Mouse (Mus musculus) liver, adult 2 months (tissue): Measurements from ENCODE around the gene Muc1. TPM values are rescaled to one million over a fixed set of nuclear protein-coding genes. Genes with fewer than 3 reads are reported as not detected.

Experiments
- DNase-seq: peaks from one replicate; pipeline ENCODE4 v3.0.0-alpha.2; 2011; ENCODE audit warnings: low read depth, low spot score; ENCODE audit errors: extremely low read depth
- H3K27ac ChIP-seq: fragments of 200-500 bp; replicated peaks from 2 replicates; pipeline ENCODE4 v1.5.1; 2012; ENCODE audit warnings: low read depth, mild to moderate bottlenecking, control low read depth, inconsistent platforms, low read length; ENCODE audit not compliant: insufficient read depth
- H3K27me3 ChIP-seq: fragments of 200-500 bp; 2 replicates; pipeline ENCODE4 v1.6.1; 2012; ENCODE audit warnings: mild to moderate bottlenecking, moderate library complexity, low read length, inconsistent platforms; ENCODE audit not compliant: control insufficient read depth, insufficient read depth
- H3K36me3 ChIP-seq: fragments of 200-500 bp; 2 replicates; pipeline ENCODE4 v1.6.1; 2012; ENCODE audit warnings: low read length, inconsistent platforms; ENCODE audit not compliant: control insufficient read depth, insufficient read depth
- H3K4me1 ChIP-seq: fragments of 200-500 bp; 2 replicates; pipeline ENCODE4 v1.6.1; 2011; ENCODE audit warnings: low read length; ENCODE audit not compliant: control insufficient read depth, insufficient read depth
- H3K4me3 ChIP-seq: fragments of 200-500 bp; 2 replicates; pipeline ENCODE4 v1.5.1; 2011; ENCODE audit warnings: low read depth, mild to moderate bottlenecking, control low read depth, low read length, moderate library complexity; ENCODE audit not compliant: insufficient read depth
- H3K79me2 ChIP-seq: fragments of 200-500 bp; 2 replicates; pipeline ENCODE4 v1.6.1; 2012; ENCODE audit warnings: inconsistent platforms, mild to moderate bottlenecking, low read length, moderate library complexity; ENCODE audit not compliant: control insufficient read depth, insufficient read depth
- H3K9ac ChIP-seq: fragments of 200-500 bp; 2 replicates; pipeline ENCODE4 v1.6.1; 2012; ENCODE audit warnings: low read depth, mild to moderate bottlenecking, control low read depth, inconsistent platforms, low read length
- CTCF ChIP-seq: fragments of 200-500 bp; IDR thresholded peaks from 2 replicates; pipeline ENCODE4 v1.5.1; 2011; ENCODE audit warnings: low read depth, low read length, control low read depth
- POLR2A ChIP-seq: fragments of 200-500 bp; IDR thresholded peaks from 2 replicates; pipeline ENCODE4 v1.6.1; 2011; ENCODE audit warnings: low read length, control low read depth; ENCODE audit not compliant: insufficient read depth; ENCODE audit errors: extremely low read depth
- WGBS: fragments of 180-500 bp; shearing (Covaris S2); methylation state at CpG from one replicate; pipeline ENCODE4 v1.1.7; 2018; 5-methylcytosine and 5-hydroxymethylcytosine counted together
- polyA plus RNA-seq: library from polyadenylated mRNA; depleted of rRNA; stranded (reverse); fragments of >200 nt; gene quantifications from 2 replicates; pipeline ENCODE4 v1.2.3, GENCODE M21; 2012; rRNA removed
- total RNA-seq: library from RNA; depleted of rRNA; stranded (reverse); fragments of >200 nt; gene quantifications from 2 replicates; pipeline ENCODE4 v1.2.3, GENCODE M21; 2014; rRNA removed

Muc1 gene
- total and polyA plus RNA-seq, 2 experiments, result 1.3 to 1.7 TPM

DNA sequence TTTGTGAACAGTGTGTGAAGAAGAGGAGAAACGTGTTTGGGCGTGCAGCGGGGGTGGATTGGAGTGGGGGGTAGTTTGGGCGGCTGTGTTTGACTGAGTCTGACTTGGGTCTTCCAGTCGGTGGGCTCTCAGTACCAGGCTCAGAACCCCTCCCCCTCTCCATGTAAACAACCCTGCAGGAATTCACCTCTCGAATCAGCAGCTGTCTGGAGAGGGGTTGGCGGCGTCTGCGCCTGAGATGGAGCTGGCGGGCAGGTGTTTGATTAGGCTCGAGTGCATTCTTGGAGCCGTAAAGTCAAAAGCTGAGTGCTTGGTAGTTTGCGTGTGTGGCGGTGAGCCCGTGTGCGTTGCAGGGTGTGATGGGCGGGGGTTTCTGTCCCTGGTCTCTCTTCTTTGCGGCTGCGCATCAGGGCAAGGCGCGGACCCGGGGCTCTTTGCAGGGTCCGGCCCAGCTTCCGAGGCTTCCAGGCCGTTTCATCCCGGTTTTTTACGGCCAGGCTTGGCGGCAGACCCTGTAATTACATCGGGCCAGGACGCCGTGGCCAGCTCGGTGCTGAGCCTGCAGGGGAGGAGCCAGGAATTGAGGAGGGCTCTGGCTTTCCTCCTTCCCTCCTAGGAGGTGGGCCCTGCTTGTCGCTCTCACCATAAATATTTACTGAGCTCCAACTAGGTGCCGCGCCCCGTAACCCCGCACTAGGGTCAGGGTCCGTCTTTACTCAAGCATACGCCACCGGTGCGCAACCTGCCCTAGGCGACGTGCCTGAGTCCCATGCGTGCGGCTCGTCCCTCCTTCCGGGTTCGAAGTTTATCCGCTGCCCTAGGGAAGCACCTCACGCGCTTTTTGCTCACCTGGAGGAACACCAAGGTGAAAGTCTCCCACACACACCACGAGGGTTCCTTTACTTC lies 52.0 kb downstream of the Muc1 start, which contains the start of gene Efna1:
Gene Efna1, minus strand, starts transcription at position 537 of the 906 bp plus-strand sequence.
- TF ChIP-seq CTCF (no peak; the same call in 1 of the 2 replicates), POLR2A (peak; percentile 57; the same call in 1 of the 2 replicates)
- Histone ChIP-seq H3K27ac (peak within 1 kb of the TSS; percentile 93), H3K27me3 (no peaks in the 10 kb centered on the region)

DNA sequence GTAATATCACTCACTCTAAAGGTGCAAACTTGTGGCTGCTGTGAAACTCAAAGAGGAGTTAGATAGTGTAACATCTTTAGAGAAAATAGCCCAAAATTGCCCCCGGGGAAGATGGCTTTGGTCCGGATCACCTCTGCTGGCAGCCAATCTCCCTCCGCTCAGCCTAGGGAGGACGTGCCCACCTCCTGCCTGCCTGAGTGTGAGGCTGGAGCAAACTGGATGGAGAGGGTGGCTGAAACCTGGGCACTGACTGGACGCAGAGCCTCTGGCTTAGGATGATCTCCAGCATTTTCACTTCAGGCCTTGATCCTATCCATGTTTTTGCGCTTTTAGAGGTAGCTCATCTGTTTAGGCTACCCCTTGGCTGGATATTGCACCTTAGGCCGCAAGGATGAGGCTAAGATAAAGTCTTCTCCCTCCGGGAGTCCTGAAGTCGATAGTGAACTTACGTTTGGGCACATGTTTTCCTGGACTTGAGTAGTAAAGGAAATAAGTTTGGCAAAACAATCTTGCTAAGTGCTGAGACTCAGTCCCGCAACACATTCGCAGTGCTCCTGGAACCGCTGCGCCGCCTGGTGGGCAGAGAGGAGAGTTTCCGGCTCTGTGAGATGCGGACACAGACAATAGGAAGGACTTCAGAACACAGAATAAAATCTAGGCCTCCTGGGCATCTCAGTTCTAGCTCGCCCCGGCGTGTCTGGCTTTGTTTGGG lies 52.9 kb downstream of the Muc1 start:
- H3K27me3 ChIP-seq, result no peaks in the 10 kb centered on the region
- peak; percentile 77 for DNase-seq
- peaks cover 25% of the 10 kb centered on the region; the same call in 1 of the 2 replicates for H3K79me2 ChIP-seq
- H3K9ac ChIP-seq, result peak overlapping the region; percentile 66
- H3K36me3 ChIP-seq, result no peaks in the 10 kb centered on the region
- peak overlapping the region; percentile 33; the same call in 1 of the 2 replicates for H3K4me3 ChIP-seq
- H3K4me1 ChIP-seq, result peaks cover 16% of the 10 kb centered on the region
- TF ChIP-seq POLR2A (no peak), CTCF (peak; percentile 98)
- peak overlapping the region; percentile 93 for H3K27ac ChIP-seq
- WGBS, result 7% methylated on average over 20 of the region's 20 CpGs

More for the DNA sequence above, 52.0 kb downstream of the Muc1 start, which contains the start of gene Efna1:
- Histone ChIP-seq H3K79me2 (peaks cover 29% of the 10 kb centered on the region; the same call in 1 of the 2 replicates), H3K4me1 (peaks cover 24% of the 10 kb centered on the region), H3K4me3 (peak within 1 kb of the TSS; percentile 86), H3K36me3 (peaks cover 4% of the 10 kb centered on the region), H3K9ac (peak within 1 kb of the TSS; percentile 75)
- peak; percentile 94 for DNase-seq
- WGBS, result under 1% methylated on average over 52 of the region's 52 CpGs

DNA sequence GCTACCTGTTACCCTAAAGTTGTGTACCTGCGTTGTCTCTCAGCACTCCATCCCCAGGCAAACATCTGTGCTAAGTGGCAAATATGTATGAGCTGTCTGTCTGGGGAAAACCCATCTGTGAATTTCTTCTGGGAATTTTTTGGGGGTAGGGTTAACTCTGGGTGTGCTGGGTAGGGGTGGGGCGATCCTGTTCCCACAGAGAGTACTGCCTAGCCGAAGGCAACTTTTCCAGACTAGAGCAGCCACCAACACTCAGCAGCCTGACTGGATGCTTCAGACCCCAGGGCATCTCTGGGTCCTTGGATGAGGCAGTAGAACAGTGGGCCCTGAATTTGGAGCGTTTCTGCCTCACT lies 53.4 kb downstream of the Muc1 start:
- no peak overlapping the region for H3K9ac ChIP-seq
- TF ChIP-seq POLR2A (no peak), CTCF (no peak)
- no peak overlapping the region for H3K27ac ChIP-seq
- 16% methylated on average over 4 of the region's 4 CpGs for WGBS
- H3K4me1 ChIP-seq, result peaks cover 15% of the 10 kb centered on the region
- DNase-seq, result no peak
- no peaks in the 10 kb centered on the region for H3K27me3 ChIP-seq
- H3K4me3 ChIP-seq, result no peak overlapping the region
- no peaks in the 10 kb centered on the region for H3K36me3 ChIP-seq
- H3K79me2 ChIP-seq, result peaks cover 20% of the 10 kb centered on the region; the same call in 1 of the 2 replicates

Other genes starting within 250 kb of the Muc1 start
- gene Rusc1, start 135.7 kb upstream of the Muc1 start, total RNA-seq, result 4.0 and 4.8 TPM in 2 replicates
- gene Rusc1, start 135.7 kb upstream of the Muc1 start, polyA plus RNA-seq, result 14.0 and 18.3 TPM in 2 replicates
- not detected in 2 replicates for gene Gm43738, start 128.0 kb upstream of the Muc1 start, total RNA-seq
- 0.05 TPM in 1 of 2 replicates, not detected in the other for gene Gm43738, start 128.0 kb upstream of the Muc1 start, polyA plus RNA-seq
- 467 and 510 TPM in 2 replicates for gene Fdps, start 127.1 kb upstream of the Muc1 start, total RNA-seq
- 388 and 397 TPM in 2 replicates for gene Fdps, start 127.1 kb upstream of the Muc1 start, polyA plus RNA-seq
- 69.7 and 91.1 TPM in 2 replicates for gene Pklr, start 92.9 kb upstream of the Muc1 start, total RNA-seq
- gene Pklr, start 92.9 kb upstream of the Muc1 start, polyA plus RNA-seq, result 387 and 512 TPM in 2 replicates
- gene Hcn3, start 68.9 kb upstream of the Muc1 start, total RNA-seq, result 0.09 and 0.20 TPM in 2 replicates
- 0.19 and 0.44 TPM in 2 replicates for gene Hcn3, start 68.9 kb upstream of the Muc1 start, polyA plus RNA-seq
- 7.4 and 9.3 TPM in 2 replicates for gene Clk2, start 64.3 kb upstream of the Muc1 start, total RNA-seq
- 14.6 and 23.9 TPM in 2 replicates for gene Clk2, start 64.3 kb upstream of the Muc1 start, polyA plus RNA-seq
- gene Scamp3, start 51.6 kb upstream of the Muc1 start, total RNA-seq, result 9.1 and 15.6 TPM in 2 replicates
- 105 and 120 TPM in 2 replicates for gene Scamp3, start 51.6 kb upstream of the Muc1 start, polyA plus RNA-seq
- gene Fam189b, start 45.9 kb upstream of the Muc1 start, total RNA-seq, result 0.09 and 0.54 TPM in 2 replicates
- gene Fam189b, start 45.9 kb upstream of the Muc1 start, polyA plus RNA-seq, result 1.8 and 4.1 TPM in 2 replicates
- 24.1 and 32.7 TPM in 2 replicates for gene Gba, start 26.1 kb upstream of the Muc1 start, total RNA-seq
- 33.2 and 36.6 TPM in 2 replicates for gene Gba, start 26.1 kb upstream of the Muc1 start, polyA plus RNA-seq
- gene Thbs3, start 13.9 kb upstream of the Muc1 start, total RNA-seq, result 0.92 and 1.4 TPM in 2 replicates
- 0.85 and 1.2 TPM in 2 replicates for gene Thbs3, start 13.9 kb upstream of the Muc1 start, polyA plus RNA-seq
- 105 and 122 TPM in 2 replicates for gene Mtx1, start 2.0 kb upstream of the Muc1 start, total RNA-seq
- gene Mtx1, start 2.0 kb upstream of the Muc1 start, polyA plus RNA-seq, result 167 and 187 TPM in 2 replicates
- 45.1 and 60.3 TPM in 2 replicates for gene Krtcap2, start 16.9 kb downstream of the Muc1 start, total RNA-seq
- gene Krtcap2, start 16.9 kb downstream of the Muc1 start, polyA plus RNA-seq, result 157 and 197 TPM in 2 replicates
- 0.07 and 0.18 TPM in 2 replicates for gene Trim46, start 17.3 kb downstream of the Muc1 start, total RNA-seq
- 0.16 and 0.25 TPM in 2 replicates for gene Trim46, start 17.3 kb downstream of the Muc1 start, polyA plus RNA-seq
- 102 and 131 TPM in 2 replicates for gene Dpm3, start 30.3 kb downstream of the Muc1 start, total RNA-seq
- 243 and 245 TPM in 2 replicates for gene Dpm3, start 30.3 kb downstream of the Muc1 start, polyA plus RNA-seq
- 6.4 and 7.0 TPM in 2 replicates for gene Slc50a1, start 41.5 kb downstream of the Muc1 start, total RNA-seq
- gene Slc50a1, start 41.5 kb downstream of the Muc1 start, polyA plus RNA-seq, result 36.3 and 41.2 TPM in 2 replicates
- 22.1 and 35.2 TPM in 2 replicates for gene Efna1, start 52.1 kb downstream of the Muc1 start, total RNA-seq
- gene Efna1, start 52.1 kb downstream of the Muc1 start, polyA plus RNA-seq, result 73.1 and 73.4 TPM in 2 replicates
- not detected in 2 replicates for gene Efna3, start 93.9 kb downstream of the Muc1 start, total RNA-seq
- not detected in 2 replicates for gene Efna3, start 93.9 kb downstream of the Muc1 start, polyA plus RNA-seq
- not detected in 2 replicates for gene Efna4, start 109.0 kb downstream of the Muc1 start, total RNA-seq
- gene Efna4, start 109.0 kb downstream of the Muc1 start, polyA plus RNA-seq, result 0.06 and 0.27 TPM in 2 replicates
- gene Adam15, start 120.9 kb downstream of the Muc1 start, total RNA-seq, result 1.4 and 2.6 TPM in 2 replicates
- gene Adam15, start 120.9 kb downstream of the Muc1 start, polyA plus RNA-seq, result 4.7 and 5.4 TPM in 2 replicates
- not detected in 2 replicates for gene Dcst2, start 132.9 kb downstream of the Muc1 start, total RNA-seq
- gene Dcst2, start 132.9 kb downstream of the Muc1 start, polyA plus RNA-seq, result 0.05 TPM in 1 of 2 replicates, not detected in the other
- not detected in 2 replicates for gene Dcst1, start 136.2 kb downstream of the Muc1 start, total RNA-seq
- 0.04 TPM in 1 of 2 replicates, not detected in the other for gene Dcst1, start 136.2 kb downstream of the Muc1 start, polyA plus RNA-seq
- 28.9 and 31.9 TPM in 2 replicates for gene Zbtb7b, start 165.7 kb downstream of the Muc1 start, total RNA-seq
- gene Zbtb7b, start 165.7 kb downstream of the Muc1 start, polyA plus RNA-seq, result 85.0 and 87.2 TPM in 2 replicates
- not detected in 2 replicates for gene Lenep, start 173.7 kb downstream of the Muc1 start, total RNA-seq
- not detected in 2 replicates for gene Lenep, start 173.7 kb downstream of the Muc1 start, polyA plus RNA-seq
- 29.0 and 33.0 TPM in 2 replicates for gene Flad1, start 182.8 kb downstream of the Muc1 start, total RNA-seq
- 62.6 and 67.3 TPM in 2 replicates for gene Flad1, start 182.8 kb downstream of the Muc1 start, polyA plus RNA-seq
- 3.0 and 6.0 TPM in 2 replicates for gene Cks1b, start 189.3 kb downstream of the Muc1 start, total RNA-seq
- 7.9 and 11.0 TPM in 2 replicates for gene Cks1b, start 189.3 kb downstream of the Muc1 start, polyA plus RNA-seq
- 37.7 and 42.0 TPM in 2 replicates for gene Shc1, start 189.4 kb downstream of the Muc1 start, total RNA-seq
- 56.8 and 57.4 TPM in 2 replicates for gene Shc1, start 189.4 kb downstream of the Muc1 start, polyA plus RNA-seq
- 4.4 and 9.9 TPM in 2 replicates for gene Pygo2, start 201.2 kb downstream of the Muc1 start, total RNA-seq
- 26.5 and 29.0 TPM in 2 replicates for gene Pygo2, start 201.2 kb downstream of the Muc1 start, polyA plus RNA-seq
- 5.7 and 5.9 TPM in 2 replicates for gene Pbxip1, start 207.6 kb downstream of the Muc1 start, total RNA-seq
- gene Pbxip1, start 207.6 kb downstream of the Muc1 start, polyA plus RNA-seq, result 6.6 and 9.1 TPM in 2 replicates
- 79.5 and 112 TPM in 2 replicates for gene Pmvk, start 225.5 kb downstream of the Muc1 start, total RNA-seq
- gene Pmvk, start 225.5 kb downstream of the Muc1 start, polyA plus RNA-seq, result 82.1 and 108 TPM in 2 replicates